Mouse (Mus musculus) heart, embryonic 12.5 days (tissue): ENCODE data around the gene Mknk1. TPM values are rescaled to one million over a fixed set of nuclear protein-coding genes. Genes with fewer than 3 reads are reported as not detected.

Experiments used
- ATAC-seq: fragments of 200-750 bp; cut with Nextera tagmentation; 2 replicates; pipeline ENCODE4 v1.8.0; 2017; ENCODE audit warnings: moderate TSS enrichment, moderate library complexity; ENCODE audit not compliant: insufficient number of reproducible peaks, low FRiP score
- H3K27ac ChIP-seq: fragments of 300-500 bp; sonication (generic); 2 replicates; pipeline ENCODE4 v1.5.1; 2016; ENCODE audit warnings: mild to moderate bottlenecking, moderate library complexity; ENCODE audit not compliant: poor library complexity, severe bottlenecking
- H3K27me3 ChIP-seq: fragments of 300-500 bp; sonication (generic); replicated peaks from 2 replicates; pipeline ENCODE4 v1.6.1; 2016; ENCODE audit warnings: mild to moderate bottlenecking, moderate library complexity
- H3K36me3 ChIP-seq: fragments of 300-500 bp; sonication (generic); 2 replicates; pipeline ENCODE4 v1.6.1; 2016; ENCODE audit warnings: mild to moderate bottlenecking, moderate library complexity
- H3K4me1 ChIP-seq: fragments of 300-500 bp; sonication (generic); replicated peaks from 2 replicates; pipeline ENCODE4 v1.6.1; 2016; ENCODE audit warnings: mild to moderate bottlenecking
- H3K4me2 ChIP-seq: fragments of 300-500 bp; sonication (generic); 2 replicates; pipeline ENCODE4 v1.6.1; 2016; ENCODE audit warnings: mild to moderate bottlenecking, moderate library complexity
- H3K4me3 ChIP-seq: fragments of 300-500 bp; sonication (generic); 2 replicates; pipeline ENCODE4 v1.5.1; 2016; ENCODE audit warnings: mild to moderate bottlenecking
- H3K9ac ChIP-seq: fragments of 300-500 bp; sonication (generic); 2 replicates; pipeline ENCODE4 v1.6.1; 2016; ENCODE audit warnings: mild to moderate bottlenecking, moderate library complexity
- H3K9me3 ChIP-seq: fragments of 300-500 bp; sonication (generic); replicated peaks from 2 replicates; pipeline ENCODE4 v1.6.1; 2016; ENCODE audit warnings: mild to moderate bottlenecking, moderate library complexity
- WGBS: fragments of 180-500 bp; shearing (Covaris S2); methylation state at CpG from one replicate; pipeline ENCODE4 v1.1.7; 2016; 5-methylcytosine and 5-hydroxymethylcytosine counted together
- polyA plus RNA-seq: library from polyadenylated mRNA; unstranded; fragments of >200 nt; fragmentation: Nextera tagmentation; extraction: Ambion mirVana; gene quantifications from 2 replicates; pipeline ENCODE4 v1.2.1, GENCODE M21; 2016

Mknk1 gene
- polyA plus RNA-seq, 1 experiment from 2014 or later, result 21.6 TPM

DNA sequence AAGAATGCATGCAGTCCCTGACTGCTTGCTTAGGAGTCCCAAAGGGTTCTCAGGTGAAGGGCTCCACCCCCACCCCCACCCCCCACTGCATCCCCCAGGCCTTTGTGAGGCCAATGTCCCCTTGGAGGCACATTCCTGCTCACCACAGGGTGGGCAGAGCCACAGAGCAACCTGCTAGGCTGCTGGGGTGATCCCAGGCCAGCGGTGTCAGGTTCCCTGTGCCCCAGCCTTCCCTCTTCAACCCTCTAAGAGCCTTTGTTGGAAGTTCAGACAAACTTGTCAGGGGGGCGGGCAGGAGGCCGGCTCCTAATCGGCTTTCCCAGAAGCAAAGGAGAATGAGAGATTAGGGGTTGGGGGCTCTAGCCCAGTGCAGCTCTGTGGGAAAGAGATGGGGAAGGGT lies 72.6 kb downstream of the Mknk1 start:
- Histone ChIP-seq H3K27ac (no peak overlapping the region), H3K36me3 (no peaks in the 10 kb centered on the region), H3K27me3 (peaks cover 77% of the 10 kb centered on the region), H3K4me1 (0 out of 2 replicates have a peak, but pooled peaks cover 2% of the 10 kb centered on the region), H3K4me2 (no peak overlapping the region), H3K4me3 (no peak overlapping the region), H3K9me3 (no peaks in the 10 kb centered on the region), H3K9ac (no peak overlapping the region)
- 8% methylated on average over 4 of the region's 4 CpGs for WGBS
- ATAC-seq, result no peak

DNA sequence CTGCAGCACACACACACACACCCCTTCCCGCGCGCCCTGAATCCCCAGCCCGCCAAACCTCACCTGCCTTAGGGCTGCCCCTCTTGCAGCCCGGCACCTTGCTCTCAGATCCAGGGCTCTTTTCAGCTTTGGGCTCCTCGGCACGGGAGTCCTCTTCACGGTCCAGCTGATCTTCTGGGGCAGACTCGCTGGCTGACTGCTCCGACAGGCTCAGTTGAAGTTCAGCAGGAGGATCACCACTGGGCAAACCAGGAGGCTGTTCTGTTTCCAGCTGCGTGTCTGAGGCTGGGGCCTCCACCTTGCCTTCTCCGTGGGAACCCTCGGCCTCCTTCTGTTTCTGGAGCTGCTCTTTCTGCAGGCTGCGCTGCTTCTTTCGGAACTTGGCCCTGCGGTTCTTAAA lies 80.9 kb downstream of the Mknk1 start:
- Histone ChIP-seq H3K9ac (no peak overlapping the region), H3K4me3 (no peak overlapping the region), H3K27me3 (peaks cover 88% of the 10 kb centered on the region), H3K9me3 (no peaks in the 10 kb centered on the region), H3K4me2 (no peak overlapping the region), H3K36me3 (no peaks in the 10 kb centered on the region), H3K27ac (no peak overlapping the region), H3K4me1 (no peaks in the 10 kb centered on the region)
- 78% methylated on average over 16 of the region's 16 CpGs for WGBS
- no peak for ATAC-seq

DNA sequence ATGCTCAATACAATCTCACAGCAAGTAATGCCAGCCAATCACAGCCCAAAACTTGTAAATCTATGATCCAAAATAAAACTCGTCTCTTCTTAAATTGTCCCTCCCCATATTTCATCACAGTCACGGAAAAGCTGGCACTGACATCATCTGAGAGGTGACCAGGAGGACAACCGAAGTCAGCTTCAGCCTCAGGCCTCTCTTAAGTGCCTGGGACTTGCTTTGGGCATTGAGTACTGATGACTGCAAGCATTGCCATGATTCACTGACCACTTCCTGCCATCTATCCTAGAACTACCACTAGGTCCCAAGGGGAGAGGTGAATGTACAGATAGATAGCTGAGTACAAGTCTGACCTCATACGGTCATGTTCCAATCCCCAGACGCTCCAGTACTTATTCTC lies 83.7 kb downstream of the Mknk1 start:
- no peaks in the 10 kb centered on the region for H3K9me3 ChIP-seq
- no peaks in the 10 kb centered on the region for H3K36me3 ChIP-seq
- H3K27ac ChIP-seq, result no peak overlapping the region
- WGBS, result 72% methylated on average over 5 of the region's 5 CpGs
- no peak for ATAC-seq
- H3K4me3 ChIP-seq, result no peak overlapping the region
- peaks cover 91% of the 10 kb centered on the region for H3K27me3 ChIP-seq
- H3K4me1 ChIP-seq, result no peaks in the 10 kb centered on the region
- H3K4me2 ChIP-seq, result no peak overlapping the region
- no peak overlapping the region for H3K9ac ChIP-seq

DNA sequence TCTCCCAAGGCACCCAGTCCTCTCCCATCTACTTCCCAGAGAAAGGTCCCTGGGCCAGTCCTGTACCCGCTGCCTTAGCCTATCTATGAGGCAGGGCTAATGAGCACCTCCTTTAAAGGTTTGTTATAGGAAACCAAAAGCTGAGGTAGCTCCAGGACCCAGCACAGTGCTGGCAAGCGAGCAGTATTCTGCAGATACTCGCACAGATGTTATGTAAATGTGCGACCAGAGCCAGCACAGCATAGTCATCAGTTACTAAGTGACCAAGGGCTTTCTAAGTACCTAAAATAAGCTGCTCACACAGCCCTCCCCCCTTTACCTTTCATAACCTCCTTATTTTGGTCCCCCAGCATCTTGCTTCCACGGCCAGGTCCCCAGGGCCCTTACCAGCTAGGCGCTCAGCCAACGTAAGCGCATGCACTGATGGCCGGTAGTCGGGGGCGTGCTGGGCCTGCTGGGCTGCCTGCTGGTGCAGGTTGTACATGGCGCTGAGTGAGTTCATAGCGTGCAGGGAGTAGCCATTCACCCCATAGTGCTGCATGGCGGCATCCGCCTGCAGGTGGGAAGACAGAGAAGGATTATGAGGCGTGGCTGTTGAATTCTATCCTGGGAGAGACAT lies 84.4 kb downstream of the Mknk1 start:
- ATAC-seq, result no peak
- no peak overlapping the region for H3K4me3 ChIP-seq
- H3K27me3 ChIP-seq, result peaks cover 91% of the 10 kb centered on the region
- H3K4me2 ChIP-seq, result no peak overlapping the region
- H3K9ac ChIP-seq, result no peak overlapping the region
- no peaks in the 10 kb centered on the region for H3K4me1 ChIP-seq
- H3K9me3 ChIP-seq, result no peaks in the 10 kb centered on the region
- H3K36me3 ChIP-seq, result no peaks in the 10 kb centered on the region
- 64% methylated on average over 16 of the region's 16 CpGs for WGBS
- H3K27ac ChIP-seq, result no peak overlapping the region

- Histone ChIP-seq H3K9ac (no peak overlapping the region), H3K4me1 (no peaks in the 10 kb centered on the region), H3K4me3 (no peak overlapping the region), H3K27me3 (peaks cover 95% of the 10 kb centered on the region), H3K36me3 (no peaks in the 10 kb centered on the region), H3K4me2 (no peak overlapping the region), H3K27ac (no peak overlapping the region), H3K9me3 (no peaks in the 10 kb centered on the region)
- WGBS, result 47% methylated on average over 7 of the region's 7 CpGs
- ATAC-seq, result no peak
Measured at GRCm38 (mm10) chr4:115927637-115928036, 88.6 kb downstream of the Mknk1 start.

Other genes starting within 250 kb of the Mknk1 start
- gene Cyp4a32, start 238.2 kb upstream of the Mknk1 start, polyA plus RNA-seq, result not detected in 2 replicates
- gene Cyp4b1, start 191.5 kb upstream of the Mknk1 start, polyA plus RNA-seq, result 0.74 and 1.1 TPM in 2 replicates
- 34.2 and 37.4 TPM in 2 replicates for gene Efcab14, start 101.5 kb upstream of the Mknk1 start, polyA plus RNA-seq
- gene Tex38, start 58.2 kb upstream of the Mknk1 start, polyA plus RNA-seq, result 0.22 and 0.24 TPM in 2 replicates
- 69.9 and 73.5 TPM in 2 replicates for gene Atpaf1, start 54.4 kb upstream of the Mknk1 start, polyA plus RNA-seq
- gene Mob3c, start 11.1 kb upstream of the Mknk1 start, polyA plus RNA-seq, result 6.7 TPM in 2 replicates
- gene Kncn, start 45.2 kb downstream of the Mknk1 start, polyA plus RNA-seq, result not detected in 2 replicates
- gene 6430628N08Rik, start 51.5 kb downstream of the Mknk1 start, polyA plus RNA-seq, result not detected in 2 replicates
- 0.04 TPM in 1 of 2 replicates, not detected in the other for gene Dmbx1, start 100.7 kb downstream of the Mknk1 start, polyA plus RNA-seq
- 1.3 and 1.5 TPM in 2 replicates for gene Faah, start 178.7 kb downstream of the Mknk1 start, polyA plus RNA-seq
- gene Nsun4, start 214.7 kb downstream of the Mknk1 start, polyA plus RNA-seq, result 24.9 and 28.8 TPM in 2 replicates
- gene Uqcrh, start 235.9 kb downstream of the Mknk1 start, polyA plus RNA-seq, result 868 and 885 TPM in 2 replicates
- gene Lrrc41, start 236.1 kb downstream of the Mknk1 start, polyA plus RNA-seq, result 60.2 and 63.3 TPM in 2 replicates